Mouse (Mus musculus) cerebellum, adult 8-10 months (tissue): Measurements from ENCODE around the gene Rbm28.
A peak's percentile ranks its signal among the peaks of the same experiment; 100 is the strongest.
"Not testable (repeated sequence)": the region's sequence is repeated elsewhere in the genome, so short reads cannot be mapped to it uniquely, and the experiment has no call there.

Experiments
- DNase-seq: peaks from one replicate; pipeline ENCODE4 v3.0.0; 2022

Gene Rbm28

GRCm38 (mm10) chr6:29193961-29194750, 29.4 kb upstream of the Rbm28 start:
- no peak for DNase-seq

- DNase-seq: no peak
Observed at GRCm38 (mm10) chr6:29187936-29188335, 23.1 kb upstream of the Rbm28 start.

GRCm38 (mm10) chr6:29179843-29180242, 15.0 kb upstream of the Rbm28 start:
- DNase-seq: no peak

GRCm38 (mm10) chr6:29178888-29179658, 14.3 kb upstream of the Rbm28 start, which contains the start of gene Prrt4:
Gene Prrt4, minus strand, starts transcription at chr6:29179584.
- DNase-seq: peak; percentile 52

- no peak for DNase-seq
Observed at GRCm38 (mm10) chr6:29177901-29178879, 13.4 kb upstream of the Rbm28 start.

- no peak for DNase-seq
Observed at GRCm38 (mm10) chr6:29175113-29175512, 10.3 kb upstream of the Rbm28 start.

- DNase-seq: no peak
Observed at GRCm38 (mm10) chr6:29174368-29174767, 9.6 kb upstream of the Rbm28 start.

- DNase-seq: peak; percentile 77
Observed at GRCm38 (mm10) chr6:29170952-29171388, 6.2 kb upstream of the Rbm28 start.

- peak; percentile 47 for DNase-seq
Observed at GRCm38 (mm10) chr6:29170063-29170921, 5.5 kb upstream of the Rbm28 start.

- no peak for DNase-seq
Observed at GRCm38 (mm10) chr6:29169675-29170062, 4.9 kb upstream of the Rbm28 start.

- DNase-seq: no peak
Observed at GRCm38 (mm10) chr6:29168871-29169270, 4.1 kb upstream of the Rbm28 start.

GRCm38 (mm10) chr6:29166196-29166595, 1.4 kb upstream of the Rbm28 start:
- DNase-seq: peak; percentile 56

GRCm38 (mm10) chr6:29161291-29161690, 3.5 kb downstream of the Rbm28 start:
- DNase-seq: not testable (repeated sequence)

GRCm38 (mm10) chr6:29160786-29161185, 4.0 kb downstream of the Rbm28 start:
- no peak for DNase-seq

GRCm38 (mm10) chr6:29156326-29156725, 8.5 kb downstream of the Rbm28 start:
- no peak for DNase-seq

- no peak for DNase-seq
Observed at GRCm38 (mm10) chr6:29150001-29150400, 14.8 kb downstream of the Rbm28 start.

- DNase-seq: no peak
Observed at GRCm38 (mm10) chr6:29147407-29148010, 17.3 kb downstream of the Rbm28 start.

- no peak for DNase-seq
Observed at GRCm38 (mm10) chr6:29146641-29147040, 18.2 kb downstream of the Rbm28 start.

GRCm38 (mm10) chr6:29145456-29146307, 19.1 kb downstream of the Rbm28 start:
- DNase-seq: no peak

GRCm38 (mm10) chr6:29144971-29145370, 19.8 kb downstream of the Rbm28 start:
- DNase-seq: no peak
